Mouse (Mus musculus) spleen, adult 12 weeks (tissue): Measurements from ENCODE around the gene Olfr211.
"Not testable (repeated sequence)": the region's sequence is repeated elsewhere in the genome, so short reads cannot be mapped to it uniquely, and the experiment has no call there.

Experiments used
- DNase-seq: peaks from one replicate; pipeline ENCODE4 v3.0.0; 2022; ENCODE audit warnings: low spot score

The Olfr211 gene

GRCm38 (mm10) chr6:116488791-116489190 lies at the start of gene Olfr211:
Olfr211 (plus strand) TSS chr6:116489091.
- no peak for DNase-seq

GRCm38 (mm10) chr6:116439531-116439930 lies 49.4 kb upstream of the Olfr211 start:
- DNase-seq = no peak

GRCm38 (mm10) chr6:116440447-116440846 lies 48.4 kb upstream of the Olfr211 start:
- DNase-seq = no peak

GRCm38 (mm10) chr6:116440849-116441248 lies 48.0 kb upstream of the Olfr211 start:
- DNase-seq = no peak

GRCm38 (mm10) chr6:116455781-116456180 lies 33.1 kb upstream of the Olfr211 start:
- no peak for DNase-seq

- no peak for DNase-seq
These were observed 32.4 kb upstream of the Olfr211 start for GRCm38 (mm10) chr6:116456482-116456881.

- DNase-seq = no peak
These were observed 30.2 kb upstream of the Olfr211 start for GRCm38 (mm10) chr6:116458728-116459127.

- DNase-seq = no peak
These were observed 29.7 kb upstream of the Olfr211 start for GRCm38 (mm10) chr6:116459232-116459631.

- DNase-seq = no peak
These were observed 28.2 kb upstream of the Olfr211 start, which contains the start of gene Alox5 for GRCm38 (mm10) chr6:116460544-116461283. Alox5 (minus strand) TSS chr6:116461178.

GRCm38 (mm10) chr6:116468081-116468480 lies 20.8 kb upstream of the Olfr211 start:
- DNase-seq = no peak

GRCm38 (mm10) chr6:116485081-116485480 lies 3.8 kb upstream of the Olfr211 start:
- DNase-seq = no peak

GRCm38 (mm10) chr6:116486833-116487232 lies 2.1 kb upstream of the Olfr211 start:
- DNase-seq = no peak

GRCm38 (mm10) chr6:116493742-116494141 lies 4.9 kb downstream of the Olfr211 start:
- DNase-seq = no peak

GRCm38 (mm10) chr6:116495960-116496359 lies 7.1 kb downstream of the Olfr211 start:
- DNase-seq = no peak

- DNase-seq = not testable (repeated sequence)
These were observed 17.6 kb downstream of the Olfr211 start, which contains the start of gene Olfr212 for GRCm38 (mm10) chr6:116506302-116507003. Olfr212 (plus strand) TSS chr6:116506516.

GRCm38 (mm10) chr6:116514832-116515231 lies 25.9 kb downstream of the Olfr211 start:
- DNase-seq = no peak

GRCm38 (mm10) chr6:116538156-116538555 lies 49.3 kb downstream of the Olfr211 start, which contains the start of gene Olfr213:
Olfr213 (plus strand) TSS chr6:116538456.
- DNase-seq = no peak

- DNase-seq = no peak
These were observed 53.6 kb downstream of the Olfr211 start for GRCm38 (mm10) chr6:116542500-116542899.
